Mouse (Mus musculus) left cerebral cortex, postnatal 10 days (tissue): ENCODE measurements around the gene Itpkb. TPM values are rescaled to one million over a fixed set of nuclear protein-coding genes. Genes with fewer than 3 reads are reported as not detected.
"Not testable (repeated sequence)": the region's sequence is repeated elsewhere in the genome, so short reads cannot be mapped to it uniquely, and the experiment has no call there.

Source experiments
- DNase-seq, 2 experiments: peaks; one replicate each; pipeline ENCODE4 v3.0.0; 2021 to 2022; ENCODE audit warnings: low spot score in 2 of 2, mixed read lengths in 1 of 2; ENCODE audit errors: extremely low spot score in 1 of 2
- intact Hi-C: fragments of 180-260 bp; cut with DNase I; formaldehyde crosslinking; loops from one replicate; pipeline ENCODE4 v1.15.1; 2025
- total RNA-seq, 2 experiments: library from RNA; stranded (reverse); gene quantifications; 2 replicates each; pipeline ENCODE4 v1.2.3; 2021

The Itpkb gene
- total RNA-seq, 2 experiments from 2014 or later = 11.6 to 12.9 TPM

GRCm38 (mm10) chr1:180362844-180363243, 32.6 kb downstream of the Itpkb start:
- no peak for DNase-seq
- intact Hi-C loops = no loop called here

GRCm38 (mm10) chr1:180363317-180363716, 33.0 kb downstream of the Itpkb start:
- DNase-seq = no peak
- intact Hi-C loops = no loop called here

DNA sequence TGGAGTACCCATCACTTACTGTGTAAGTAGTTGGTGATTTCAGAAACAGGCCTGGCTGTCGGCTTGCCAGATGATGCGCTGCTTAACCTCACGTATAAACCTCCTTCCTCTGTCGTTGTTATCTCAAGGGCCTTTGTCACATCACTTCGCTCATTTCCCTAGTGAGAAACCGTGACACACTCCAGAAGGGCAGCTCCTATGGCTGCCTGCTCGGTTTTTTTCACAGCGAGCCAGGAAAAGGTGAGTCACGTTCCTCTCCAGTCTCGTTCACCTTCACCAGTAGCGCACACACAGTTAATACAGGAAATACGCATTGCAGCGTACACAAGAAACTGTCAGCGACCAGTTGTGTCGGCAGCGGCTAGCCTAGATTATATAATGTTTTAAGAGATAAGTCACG, 33.7 kb downstream of the Itpkb start:
- no peak for DNase-seq
- intact Hi-C loops = loop anchor here (2.0 kb wide), 1 partner anchor 33 kb away; the partner anchor contains the start of gene Itpkb

- intact Hi-C loops = loop anchor here (2.0 kb wide), 1 partner anchor 34 kb away; the partner anchor contains the start of gene Itpkb
- no peak for DNase-seq
Measured at GRCm38 (mm10) chr1:180364720-180365119, 34.4 kb downstream of the Itpkb start.

DNA sequence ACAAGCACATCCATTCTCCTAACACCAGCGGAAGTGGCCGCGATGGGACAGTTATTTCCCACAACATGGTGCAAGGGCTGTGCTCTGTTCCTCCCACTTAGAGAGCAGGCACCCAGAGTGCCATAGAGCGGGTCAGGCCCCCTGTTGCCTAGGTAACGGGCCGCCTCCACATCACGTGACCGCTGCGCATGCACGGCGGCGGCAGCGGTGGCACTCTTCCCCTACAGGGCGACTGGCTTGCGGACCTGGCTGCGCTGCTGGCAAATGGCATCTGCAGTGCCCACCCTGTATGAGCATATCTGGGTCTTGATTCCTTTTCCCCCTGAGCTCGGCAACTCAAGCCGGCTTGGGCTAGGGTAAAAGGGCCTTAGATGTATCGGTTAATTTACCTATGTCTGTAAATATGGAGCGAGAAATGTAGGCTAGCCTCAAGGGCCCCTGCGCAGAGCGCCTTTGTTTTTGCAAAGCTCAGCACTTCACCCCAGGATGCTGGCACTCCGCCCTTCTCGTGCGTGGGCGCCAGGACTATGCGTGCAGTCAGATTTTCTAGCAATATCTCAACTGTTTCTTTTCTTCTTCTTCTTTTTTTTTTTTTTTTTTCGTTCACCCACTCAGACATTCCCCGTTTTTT, 35.0 kb downstream of the Itpkb start:
- intact Hi-C loops = loop anchor here (2.0 kb wide), 1 partner anchor 34 kb away; the partner anchor contains the start of gene Itpkb

DNA sequence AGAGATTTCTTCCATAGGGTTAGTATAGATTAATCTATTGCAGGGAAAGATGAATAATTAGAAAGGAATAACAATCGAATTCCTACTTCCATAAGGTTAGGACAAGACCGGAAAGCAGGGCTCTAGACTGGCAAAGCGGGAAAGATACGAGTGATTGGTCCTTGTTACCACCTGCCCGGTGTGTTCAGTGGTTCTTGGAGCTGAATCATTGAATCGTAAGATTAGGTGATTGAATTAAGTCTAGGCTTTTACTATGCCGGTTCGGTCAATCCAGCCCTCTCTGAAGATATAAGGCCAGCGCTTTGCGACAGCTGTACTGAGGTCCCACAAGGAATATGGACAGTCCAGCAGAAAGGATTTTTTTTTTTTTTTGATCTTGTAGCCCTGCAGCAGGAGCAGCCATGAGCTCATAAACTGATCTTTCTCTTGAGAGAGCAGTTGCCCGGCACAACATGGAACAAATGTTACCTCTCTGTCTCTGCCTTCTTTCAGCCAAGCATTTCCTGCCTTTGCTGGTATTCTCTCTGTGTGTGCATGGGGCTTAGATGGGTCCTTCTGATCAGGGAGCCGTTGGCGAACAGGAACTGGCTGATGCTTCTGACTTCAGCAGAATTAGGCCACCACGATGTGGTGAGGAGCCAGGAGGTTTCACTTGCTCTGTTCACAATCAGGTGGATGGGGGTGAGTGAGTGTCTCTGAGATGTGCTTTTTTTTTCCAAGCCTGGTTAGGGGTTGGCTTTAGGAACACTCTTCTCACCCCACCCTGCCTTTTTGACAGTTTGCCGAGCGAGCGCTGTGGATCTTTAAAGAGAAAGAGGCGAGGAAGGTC, 35.9 kb downstream of the Itpkb start:
- DNase-seq = no peak
- intact Hi-C loops = loop anchor here (2.0 kb wide), 1 partner anchor 35 kb away; the partner anchor contains the start of gene Itpkb

More for the DNA sequence above, 35.0 kb downstream of the Itpkb start:
- DNase-seq = peak; percentile 93 to 95

GRCm38 (mm10) chr1:180367045-180367619, 36.8 kb downstream of the Itpkb start:
- intact Hi-C loops = no loop called here
- no peak for DNase-seq

DNA sequence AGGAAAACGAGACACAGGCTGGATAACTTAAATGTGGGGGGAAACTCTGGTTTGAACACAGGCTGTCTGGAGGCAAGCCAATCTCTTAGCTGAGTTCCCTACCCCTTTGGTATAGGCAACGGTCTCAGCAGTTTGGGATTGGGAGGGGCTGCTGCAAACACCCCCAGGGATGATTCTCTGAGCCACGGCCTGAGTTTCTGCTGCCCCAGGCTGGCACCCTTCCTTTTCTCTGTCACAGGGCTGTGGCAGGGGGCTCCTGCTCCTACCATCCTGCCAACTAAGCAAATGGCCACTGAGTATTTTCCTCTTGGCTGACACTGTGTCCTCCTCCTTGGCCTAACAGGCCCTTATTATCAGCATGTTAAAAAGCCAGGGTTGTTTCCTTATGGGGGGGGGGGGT, 37.3 kb downstream of the Itpkb start:
- intact Hi-C loops = no loop called here
- no peak for DNase-seq

GRCm38 (mm10) chr1:180368112-180368511, 37.8 kb downstream of the Itpkb start:
- intact Hi-C loops = no loop called here
- DNase-seq = no peak

DNA sequence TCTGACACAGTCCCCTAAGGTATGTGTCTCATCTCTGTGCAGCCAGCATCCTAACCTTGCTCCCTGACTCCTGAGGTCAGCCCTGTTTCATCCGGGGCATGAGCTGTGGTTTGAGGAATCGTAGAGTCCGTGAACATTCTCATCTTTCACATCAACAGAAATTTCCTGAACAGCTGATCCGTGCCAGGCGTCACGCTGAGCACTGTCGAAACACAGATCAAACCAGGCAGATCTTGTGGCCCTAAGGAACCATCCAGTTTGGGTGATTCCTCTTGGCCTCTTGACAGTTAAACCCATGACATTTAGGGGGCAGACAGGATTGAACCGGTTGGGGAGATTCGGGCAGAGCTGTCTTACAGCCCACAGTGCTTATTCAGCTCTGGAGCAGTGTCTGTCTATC, 38.4 kb downstream of the Itpkb start:
- intact Hi-C loops = no loop called here
- peak in 1 of 2 experiments; percentile 42 for DNase-seq

- DNase-seq = no peak
- intact Hi-C loops = no loop called here
Measured at GRCm38 (mm10) chr1:180370858-180371652, 40.8 kb downstream of the Itpkb start.

DNA sequence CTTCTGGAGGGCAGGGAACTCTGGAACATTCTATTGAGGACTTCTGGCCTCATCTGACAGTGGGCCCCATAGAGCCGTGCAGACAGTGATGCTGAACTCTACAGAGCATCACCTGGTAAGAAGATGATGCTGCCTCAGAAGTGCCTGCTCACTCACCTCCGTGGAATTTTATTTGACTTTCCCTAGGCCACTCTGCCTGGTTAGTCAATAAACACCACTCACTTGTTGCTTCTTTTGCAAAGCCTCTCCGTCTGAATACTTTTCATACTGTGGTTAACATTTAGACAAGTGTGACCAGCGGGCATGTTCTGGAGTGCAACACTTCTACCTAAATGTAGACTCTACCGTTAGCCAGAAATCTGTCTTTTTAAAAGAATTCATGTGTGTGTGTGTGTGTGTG, 42.0 kb downstream of the Itpkb start:
- intact Hi-C loops, DNase-seq: not testable (repeated sequence)

GRCm38 (mm10) chr1:180376598-180376997, 46.3 kb downstream of the Itpkb start:
- no peak for DNase-seq
- intact Hi-C loops = no loop called here

- DNase-seq = no peak
- intact Hi-C loops = no loop called here
Measured at GRCm38 (mm10) chr1:180379559-180379958, 49.3 kb downstream of the Itpkb start.

DNA sequence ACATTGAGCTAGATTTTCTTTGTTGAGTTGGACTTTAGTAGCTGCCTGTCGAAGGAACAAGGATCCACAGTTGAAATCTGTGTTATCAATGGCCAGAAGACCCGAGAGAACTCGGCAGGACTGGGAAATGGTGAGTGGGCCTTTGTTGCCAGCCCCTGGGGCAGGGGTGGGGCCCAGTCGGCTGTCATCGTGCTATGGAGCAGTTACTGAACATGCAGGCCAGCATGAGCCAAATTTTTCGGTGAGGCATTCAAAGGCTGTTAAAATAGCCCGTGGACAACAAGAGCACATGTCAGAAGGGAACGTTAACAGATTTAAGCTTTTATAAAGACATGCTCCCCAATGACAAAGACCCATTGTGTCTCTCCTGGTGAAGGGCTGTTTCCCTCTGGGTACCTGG, 52.1 kb downstream of the Itpkb start:
- DNase-seq = no peak
- intact Hi-C loops = no loop called here

GRCm38 (mm10) chr1:180383884-180384283, 53.6 kb downstream of the Itpkb start:
- DNase-seq = no peak
- intact Hi-C loops = no loop called here

DNA sequence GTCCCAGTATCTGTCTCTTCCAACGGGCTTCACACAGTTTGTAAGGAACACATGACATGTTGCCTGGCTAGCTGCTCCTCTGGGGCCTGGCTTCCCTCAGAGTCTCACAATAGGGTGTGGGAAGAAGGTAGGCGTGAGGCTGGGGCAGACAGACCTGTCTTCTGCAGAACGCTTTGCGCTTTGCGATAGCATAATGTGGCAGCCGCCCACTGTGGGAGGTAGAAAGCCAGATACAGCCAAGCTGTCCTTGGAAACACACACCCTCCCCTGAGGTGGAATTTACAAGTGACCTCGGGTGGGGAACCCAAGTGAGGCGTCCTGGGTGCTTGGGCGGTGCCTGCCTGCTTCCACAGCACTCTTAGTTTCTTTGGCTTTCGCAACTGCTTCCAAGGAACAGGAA, 54.2 kb downstream of the Itpkb start:
- DNase-seq = no peak
- intact Hi-C loops = no loop called here

- DNase-seq = no peak
- intact Hi-C loops = loop anchor here (5.0 kb wide), 1 partner anchor 53 kb away; the partner anchor contains the start of gene Itpkb
Measured at GRCm38 (mm10) chr1:180385308-180385707, 55.0 kb downstream of the Itpkb start.
